Mouse (Mus musculus) kidney, embryonic 16.5 days (tissue): ENCODE results near the gene Ascl5. TPM values are rescaled to one million over a fixed set of nuclear protein-coding genes. Genes with fewer than 3 reads are reported as not detected.

Experiments used
- ATAC-seq: fragments of 200-750 bp; cut with Nextera tagmentation; 2 replicates; pipeline ENCODE4 v1.8.0; 2017; ENCODE audit warnings: moderate TSS enrichment; ENCODE audit not compliant: low FRiP score, low TSS enrichment
- H3K27ac ChIP-seq: fragments of 300-500 bp; sonication (generic); 2 replicates; pipeline ENCODE4 v1.5.1; 2014; ENCODE audit warnings: low read length
- H3K27me3 ChIP-seq: fragments of 300-500 bp; sonication (generic); 2 replicates; pipeline ENCODE4 v1.6.1; 2014; ENCODE audit warnings: low read length, control low read depth, mixed read lengths; ENCODE audit not compliant: insufficient read depth
- H3K36me3 ChIP-seq: fragments of 300-500 bp; sonication (generic); 2 replicates; pipeline ENCODE4 v1.6.1; 2014; ENCODE audit warnings: low read length, control low read depth, mixed read lengths; ENCODE audit not compliant: insufficient read depth
- H3K4me1 ChIP-seq: fragments of 300-500 bp; sonication (generic); 2 replicates; pipeline ENCODE4 v1.6.1; 2014; ENCODE audit warnings: low read length, control low read depth, mixed read lengths; ENCODE audit not compliant: insufficient read depth
- H3K4me2 ChIP-seq: fragments of 300-500 bp; sonication (generic); replicated peaks from 2 replicates; pipeline ENCODE4 v1.6.1; 2014; ENCODE audit warnings: low read depth, low read length
- H3K4me3 ChIP-seq: fragments of 300-500 bp; sonication (generic); 2 replicates; pipeline ENCODE4 v1.5.1; 2014; ENCODE audit warnings: mild to moderate bottlenecking, low read length
- H3K9ac ChIP-seq: fragments of 300-500 bp; sonication (generic); replicated peaks from 2 replicates; pipeline ENCODE4 v1.6.1; 2014; ENCODE audit warnings: low read length
- H3K9me3 ChIP-seq: fragments of 300-500 bp; sonication (generic); 2 replicates; pipeline ENCODE4 v1.6.1; 2016; ENCODE audit warnings: low read length, control low read depth
- WGBS: fragments of 180-500 bp; shearing (Covaris S2); extraction: QIAGEN DNeasy Blood & Tissue Kit; methylation state at CpG from one replicate; pipeline ENCODE4 v1.1.7; 2014; 5-methylcytosine and 5-hydroxymethylcytosine counted together
- polyA plus RNA-seq: library from polyadenylated mRNA; unstranded; fragments of >200 nt; fragmentation: Nextera tagmentation; extraction: Ambion mirVana; gene quantifications from 2 replicates; pipeline ENCODE4 v1.2.1, GENCODE M21; 2015

The Ascl5 gene
- polyA plus RNA-seq, 1 experiment from 2014 or later, result not detected

GRCm38 (mm10) chr1:136047432-136047831, 3.2 kb upstream of the Ascl5 start:
- Histone ChIP-seq H3K9ac (no peak overlapping the region), H3K4me3 (no peak overlapping the region), H3K4me2 (no peak overlapping the region), H3K36me3 (no peaks in the 10 kb centered on the region), H3K4me1 (peaks cover 8% of the 10 kb centered on the region; the same call in 1 of the 2 replicates), H3K9me3 (no peaks in the 10 kb centered on the region), H3K27me3 (peaks cover 31% of the 10 kb centered on the region), H3K27ac (no peak overlapping the region)
- 6% methylated on average over 2 of the region's 2 CpGs for WGBS
- ATAC-seq, result no peak

DNA sequence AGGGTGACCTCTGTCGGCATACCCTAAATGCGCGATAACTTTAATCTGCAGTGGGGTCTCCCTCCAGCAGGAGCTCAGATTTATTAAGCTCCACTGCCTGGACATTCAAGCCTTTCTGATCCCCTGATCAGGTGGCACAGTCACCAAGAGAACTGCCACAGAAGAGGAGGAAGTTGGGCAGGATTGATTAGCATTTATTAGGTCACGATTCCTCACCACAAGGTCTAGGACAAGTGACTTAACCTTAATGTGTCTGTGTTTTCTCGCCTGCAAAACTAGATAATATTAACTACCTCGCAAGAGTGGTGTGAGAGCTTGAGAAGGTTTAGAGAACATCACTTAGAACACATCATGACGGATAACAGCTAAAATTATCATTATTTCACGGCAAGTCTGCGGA, 2.7 kb upstream of the Ascl5 start:
- Histone ChIP-seq H3K27ac (no peak overlapping the region), H3K4me3 (no peak overlapping the region), H3K36me3 (no peaks in the 10 kb centered on the region), H3K27me3 (peaks cover 33% of the 10 kb centered on the region), H3K9ac (no peak overlapping the region), H3K4me2 (no peak overlapping the region), H3K4me1 (peaks cover 8% of the 10 kb centered on the region; the same call in 1 of the 2 replicates), H3K9me3 (no peaks in the 10 kb centered on the region)
- 73% methylated on average over 9 of the region's 9 CpGs for WGBS
- no peak for ATAC-seq

- Histone ChIP-seq H3K4me2 (peak overlapping the region; percentile 45), H3K9ac (no peak overlapping the region), H3K9me3 (no peaks in the 10 kb centered on the region), H3K27me3 (peaks cover 33% of the 10 kb centered on the region), H3K4me1 (peaks cover 8% of the 10 kb centered on the region; the same call in 1 of the 2 replicates), H3K4me3 (peak overlapping the region; percentile 34), H3K36me3 (no peaks in the 10 kb centered on the region), H3K27ac (no peak overlapping the region)
- under 1% methylated on average over 36 of the region's 36 CpGs for WGBS
- ATAC-seq, result no peak; the same call in 1 of the 2 replicates
These were observed 360 bp downstream of the Ascl5 start for GRCm38 (mm10) chr1:136051013-136051315.

DNA sequence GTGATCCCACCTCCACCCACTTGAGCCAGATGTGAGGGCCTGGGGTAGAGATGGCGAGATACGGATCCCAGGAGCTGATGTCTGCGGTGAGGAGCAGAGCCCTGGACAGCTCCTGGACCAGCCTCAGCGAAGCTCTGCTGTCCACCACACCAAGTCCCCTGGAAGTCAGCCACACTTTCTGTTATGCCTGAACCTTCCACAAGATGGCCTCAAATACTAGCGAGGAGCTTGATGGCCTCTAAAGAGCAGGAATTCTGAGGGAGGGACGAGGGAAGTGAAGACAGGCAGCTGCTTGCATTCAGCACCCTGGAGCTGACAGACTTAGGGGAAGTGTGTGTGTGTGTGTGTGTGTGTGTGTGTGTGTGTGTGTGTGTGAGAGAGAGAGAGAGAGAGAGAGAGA, 861 bp downstream of the Ascl5 start:
- Histone ChIP-seq H3K36me3 (no peaks in the 10 kb centered on the region), H3K9ac (no peak overlapping the region), H3K27ac (no peak overlapping the region), H3K4me2 (peak overlapping the region; percentile 45), H3K4me3 (no peak overlapping the region), H3K9me3 (no peaks in the 10 kb centered on the region), H3K4me1 (peaks cover 8% of the 10 kb centered on the region; the same call in 1 of the 2 replicates), H3K27me3 (peaks cover 33% of the 10 kb centered on the region)
- WGBS, result under 1% methylated on average over 6 of the region's 6 CpGs
- ATAC-seq, result peak; percentile 80

DNA sequence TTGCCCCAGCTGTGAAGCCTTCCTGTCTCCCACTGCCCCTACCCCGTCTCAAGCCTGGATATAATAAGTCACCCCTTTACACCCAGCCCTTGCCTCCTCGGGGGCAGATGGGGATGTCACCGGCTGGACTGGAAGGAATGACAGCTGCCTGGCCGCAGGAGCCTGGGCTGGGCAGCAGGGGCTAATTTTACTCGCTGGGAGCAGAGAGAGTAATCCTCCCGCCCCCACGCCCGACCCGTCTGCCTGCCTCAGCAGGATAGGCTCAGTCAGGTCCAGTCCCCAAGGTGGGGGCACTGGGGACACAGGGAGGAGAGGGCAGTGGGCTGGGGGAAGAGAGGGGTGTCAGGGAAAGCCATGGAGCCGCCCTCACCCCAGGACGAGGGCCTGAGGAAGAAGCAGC, 1.9 kb downstream of the Ascl5 start, which contains the start of gene Cacna1s:
Gene Cacna1s (plus strand): TSS at position 204 of the 400 bp plus-strand sequence.
- Histone ChIP-seq H3K27ac (no peak within 1 kb of the TSS), H3K9ac (no peak within 1 kb of the TSS), H3K36me3 (no peaks in the 10 kb centered on the region), H3K4me3 (no peak within 1 kb of the TSS), H3K4me1 (peaks cover 8% of the 10 kb centered on the region; the same call in 1 of the 2 replicates), H3K4me2 (no peak within 1 kb of the TSS), H3K27me3 (peaks cover 33% of the 10 kb centered on the region), H3K9me3 (no peaks in the 10 kb centered on the region)
- ATAC-seq, result no peak
- WGBS, result 32% methylated on average over 11 of the region's 11 CpGs

- H3K27me3 ChIP-seq, result peaks cover 9% of the 10 kb centered on the region
- no peaks in the 10 kb centered on the region for H3K36me3 ChIP-seq
- WGBS, result 78% methylated on average over 3 of the region's 3 CpGs
- H3K4me2 ChIP-seq, result no peak overlapping the region
- H3K4me1 ChIP-seq, result peaks cover 5% of the 10 kb centered on the region; the same call in 1 of the 2 replicates
- no peak overlapping the region for H3K27ac ChIP-seq
- ATAC-seq, result no peak
- H3K9me3 ChIP-seq, result no peaks in the 10 kb centered on the region
- H3K4me3 ChIP-seq, result no peak overlapping the region
- H3K9ac ChIP-seq, result no peak overlapping the region
These were observed 5.2 kb downstream of the Ascl5 start for GRCm38 (mm10) chr1:136055771-136056170.

DNA sequence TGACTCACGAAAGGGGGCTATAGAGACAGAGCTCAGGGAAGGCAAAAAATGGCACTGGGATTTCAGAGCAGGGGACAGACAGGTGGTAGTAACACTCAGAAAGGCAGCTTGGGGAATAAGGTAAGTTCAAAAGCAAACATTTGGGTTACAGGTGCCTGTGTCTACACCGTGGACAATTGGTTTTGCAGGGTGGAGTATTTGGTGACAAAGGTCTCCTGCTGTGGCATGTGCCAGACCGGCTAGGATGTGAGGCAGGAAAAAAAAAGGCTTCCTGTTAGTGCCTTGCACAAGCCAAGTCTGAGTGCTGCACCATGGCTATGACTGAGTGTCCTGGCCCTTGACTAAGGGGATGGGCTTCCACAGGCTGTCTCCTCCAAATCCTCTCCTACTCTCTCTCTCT, 8.0 kb downstream of the Ascl5 start:
- Histone ChIP-seq H3K27ac (no peak overlapping the region), H3K9ac (no peak overlapping the region), H3K4me2 (no peak overlapping the region), H3K9me3 (no peaks in the 10 kb centered on the region), H3K27me3 (no peaks in the 10 kb centered on the region), H3K4me3 (no peak overlapping the region), H3K4me1 (no peaks in the 10 kb centered on the region), H3K36me3 (no peaks in the 10 kb centered on the region)
- no peak for ATAC-seq
- 33% methylated on average over 3 of the region's 3 CpGs for WGBS

GRCm38 (mm10) chr1:136061041-136061789, 10.6 kb downstream of the Ascl5 start:
- H3K27ac ChIP-seq, result no peak overlapping the region
- no peaks in the 10 kb centered on the region for H3K9me3 ChIP-seq
- H3K9ac ChIP-seq, result no peak overlapping the region
- H3K4me1 ChIP-seq, result no peaks in the 10 kb centered on the region
- H3K4me3 ChIP-seq, result no peak overlapping the region
- WGBS, result 55% methylated on average over 9 of the region's 9 CpGs
- ATAC-seq, result no peak
- H3K36me3 ChIP-seq, result no peaks in the 10 kb centered on the region
- no peaks in the 10 kb centered on the region for H3K27me3 ChIP-seq
- H3K4me2 ChIP-seq, result no peak overlapping the region

GRCm38 (mm10) chr1:136061790-136062141, 11.2 kb downstream of the Ascl5 start:
- no peak overlapping the region for H3K9ac ChIP-seq
- H3K4me1 ChIP-seq, result no peaks in the 10 kb centered on the region
- no peak overlapping the region for H3K4me2 ChIP-seq
- H3K27ac ChIP-seq, result no peak overlapping the region
- H3K4me3 ChIP-seq, result no peak overlapping the region
- 89% methylated on average over 7 of the region's 7 CpGs for WGBS
- no peaks in the 10 kb centered on the region for H3K27me3 ChIP-seq
- H3K9me3 ChIP-seq, result no peaks in the 10 kb centered on the region
- H3K36me3 ChIP-seq, result no peaks in the 10 kb centered on the region
- ATAC-seq, result no peak

- Histone ChIP-seq H3K4me1 (no peaks in the 10 kb centered on the region), H3K4me2 (no peak overlapping the region), H3K27ac (no peak overlapping the region), H3K36me3 (no peaks in the 10 kb centered on the region), H3K9me3 (no peaks in the 10 kb centered on the region), H3K27me3 (no peaks in the 10 kb centered on the region), H3K9ac (no peak overlapping the region), H3K4me3 (no peak overlapping the region)
- no peak for ATAC-seq
- 54% methylated on average over 5 of the region's 5 CpGs for WGBS
These were observed 13.4 kb downstream of the Ascl5 start for GRCm38 (mm10) chr1:136063991-136064390.
